Mouse (Mus musculus) heart, embryonic 10.5 days (tissue): ENCODE results near the gene Metap2. TPM values are rescaled to one million over a fixed set of nuclear protein-coding genes. Genes with fewer than 3 reads are reported as not detected.
"Not testable (repeated sequence)": the region's sequence is repeated elsewhere in the genome, so short reads cannot be mapped to it uniquely, and the experiment has no call there.

Experiments
- DNase-seq: peaks from one replicate; pipeline ENCODE4 v3.0.0-alpha.2; 2017; ENCODE audit warnings: low spot score
- H3K27ac ChIP-seq: fragments of 300-500 bp; sonication (generic); 2 replicates; pipeline ENCODE4 v1.5.1; 2016; ENCODE audit warnings: mild to moderate bottlenecking
- H3K27me3 ChIP-seq: fragments of 300-500 bp; sonication (generic); 2 replicates; pipeline ENCODE4 v1.6.1; 2016; ENCODE audit warnings: mild to moderate bottlenecking; ENCODE audit not compliant: poor library complexity, insufficient read depth, severe bottlenecking
- H3K36me3 ChIP-seq: fragments of 300-500 bp; sonication (generic); 2 replicates; pipeline ENCODE4 v1.6.1; 2016; ENCODE audit warnings: mild to moderate bottlenecking, moderate library complexity
- H3K4me1 ChIP-seq: fragments of 300-500 bp; sonication (generic); 2 replicates; pipeline ENCODE4 v1.6.1; 2016; ENCODE audit warnings: mild to moderate bottlenecking
- H3K4me3 ChIP-seq: fragments of 300-500 bp; sonication (generic); 2 replicates; pipeline ENCODE4 v1.5.1; 2016; ENCODE audit warnings: mild to moderate bottlenecking, moderate library complexity
- H3K9me3 ChIP-seq: fragments of 300-500 bp; sonication (generic); 2 replicates; pipeline ENCODE4 v1.6.1; 2016; ENCODE audit warnings: mild to moderate bottlenecking, moderate library complexity
- WGBS: fragments of 180-500 bp; shearing (Covaris S2); methylation state at CpG from one replicate; pipeline ENCODE4 v1.1.7; 2016; 5-methylcytosine and 5-hydroxymethylcytosine counted together
- polyA plus RNA-seq: library from polyadenylated mRNA; unstranded; fragments of >200 nt; fragmentation: Nextera tagmentation; extraction: Ambion mirVana; gene quantifications from 2 replicates; pipeline ENCODE4 v1.2.1, GENCODE M21; 2016

Metap2 gene
- polyA plus RNA-seq, 1 experiment from 2014 or later, result 208 TPM

DNA sequence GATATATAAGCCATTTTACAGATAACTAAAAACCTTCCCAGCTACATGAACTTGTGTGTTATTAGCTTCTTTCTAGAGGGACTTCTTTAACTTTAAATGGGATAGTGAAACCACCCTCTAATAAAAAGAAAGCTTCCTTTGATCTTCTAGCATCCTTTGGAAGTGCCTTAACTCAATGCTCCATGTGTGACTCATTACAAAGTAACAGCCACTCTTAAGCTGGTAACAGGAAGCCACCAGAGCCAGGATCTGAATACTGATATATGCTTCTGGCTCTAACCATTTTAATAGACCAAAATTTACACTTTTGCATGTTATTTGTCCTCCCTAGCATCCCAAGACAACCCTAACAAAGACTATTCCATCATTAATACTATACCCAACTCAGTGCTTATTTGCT, 15.0 kb downstream of the Metap2 start:
- Histone ChIP-seq H3K9me3 (no peaks in the 10 kb centered on the region), H3K27ac (no peak overlapping the region), H3K36me3 (peaks cover 64% of the 10 kb centered on the region), H3K4me3 (no peak overlapping the region), H3K27me3 (no peaks in the 10 kb centered on the region), H3K4me1 (no peaks in the 10 kb centered on the region)
- DNase-seq, result no peak

DNA sequence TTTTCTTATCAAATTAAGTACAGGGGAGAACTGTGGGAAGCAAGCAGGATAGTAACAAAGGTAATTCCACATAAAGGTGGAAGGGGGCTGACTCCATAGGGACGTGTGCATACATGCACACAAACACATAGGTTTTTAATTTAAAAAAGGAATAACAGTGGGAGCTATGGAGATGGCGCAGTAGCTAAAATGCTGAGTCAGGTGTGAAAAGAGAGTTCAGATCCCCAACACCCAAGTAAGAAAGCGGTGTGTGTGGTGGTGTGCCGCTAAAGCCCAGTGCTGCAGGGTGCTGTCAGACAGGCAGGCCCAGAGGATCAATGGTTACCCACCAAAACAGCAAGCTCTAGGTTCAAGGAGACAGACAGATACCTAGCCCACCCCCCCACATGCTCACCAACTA, 18.2 kb downstream of the Metap2 start:
- Histone ChIP-seq H3K36me3 (peaks cover 56% of the 10 kb centered on the region), H3K4me1 (no peaks in the 10 kb centered on the region), H3K4me3 (no peak overlapping the region), H3K27me3 (no peaks in the 10 kb centered on the region), H3K9me3 (no peaks in the 10 kb centered on the region), H3K27ac (no peak overlapping the region)
- 94% methylated on average over 4 of the region's 4 CpGs for WGBS
- no peak for DNase-seq

DNA sequence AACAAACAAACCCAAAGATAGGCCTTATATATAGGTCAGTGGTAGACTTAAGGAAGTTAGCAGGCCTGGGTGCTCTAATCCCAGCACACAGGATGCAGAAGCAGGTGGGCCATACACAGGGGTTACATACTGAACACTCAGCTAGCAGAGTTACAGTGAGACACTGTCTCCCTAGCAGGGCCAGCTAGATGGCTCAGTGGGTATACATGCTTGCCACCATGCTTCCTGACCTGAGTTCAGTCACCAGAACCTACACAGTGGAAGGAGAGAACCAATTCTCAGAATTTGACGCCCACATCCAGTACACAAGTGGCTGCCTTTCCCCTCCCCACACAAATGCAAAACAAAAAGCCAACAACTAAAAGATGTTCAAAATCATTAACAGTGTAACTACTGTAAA, 20.1 kb downstream of the Metap2 start:
- no peaks in the 10 kb centered on the region for H3K9me3 ChIP-seq
- 95% methylated on average over 1 of the region's 1 CpGs for WGBS
- H3K27me3 ChIP-seq, result no peaks in the 10 kb centered on the region
- no peak overlapping the region for H3K27ac ChIP-seq
- no peak overlapping the region for H3K4me3 ChIP-seq
- peaks cover 62% of the 10 kb centered on the region for H3K36me3 ChIP-seq
- no peaks in the 10 kb centered on the region for H3K4me1 ChIP-seq
- DNase-seq, result no peak

DNA sequence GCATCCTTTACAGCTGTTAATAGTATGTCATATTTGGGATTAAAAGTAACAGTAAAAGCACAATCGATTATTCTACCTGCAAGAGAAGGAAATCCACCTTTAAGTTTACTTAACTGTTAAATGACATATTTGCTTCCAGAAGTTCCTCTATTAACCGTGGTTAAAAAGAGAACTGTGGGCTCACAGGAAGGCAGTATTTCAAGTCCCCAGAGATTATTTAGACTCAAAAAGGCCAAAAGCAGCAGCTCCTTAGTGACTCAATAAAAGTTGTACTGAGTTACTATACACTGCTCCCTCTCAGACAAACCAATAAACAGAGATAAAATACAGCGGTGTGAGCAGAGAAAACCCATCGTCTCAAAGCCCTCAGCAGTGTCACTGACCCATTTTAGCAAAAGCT, 28.0 kb downstream of the Metap2 start:
- 89% methylated on average over 4 of the region's 4 CpGs for WGBS
- H3K4me1 ChIP-seq, result no peaks in the 10 kb centered on the region
- no peak overlapping the region for H3K4me3 ChIP-seq
- H3K36me3 ChIP-seq, result peaks cover 93% of the 10 kb centered on the region
- no peak overlapping the region for H3K27ac ChIP-seq
- no peaks in the 10 kb centered on the region for H3K27me3 ChIP-seq
- no peaks in the 10 kb centered on the region for H3K9me3 ChIP-seq
- DNase-seq, result no peak

DNA sequence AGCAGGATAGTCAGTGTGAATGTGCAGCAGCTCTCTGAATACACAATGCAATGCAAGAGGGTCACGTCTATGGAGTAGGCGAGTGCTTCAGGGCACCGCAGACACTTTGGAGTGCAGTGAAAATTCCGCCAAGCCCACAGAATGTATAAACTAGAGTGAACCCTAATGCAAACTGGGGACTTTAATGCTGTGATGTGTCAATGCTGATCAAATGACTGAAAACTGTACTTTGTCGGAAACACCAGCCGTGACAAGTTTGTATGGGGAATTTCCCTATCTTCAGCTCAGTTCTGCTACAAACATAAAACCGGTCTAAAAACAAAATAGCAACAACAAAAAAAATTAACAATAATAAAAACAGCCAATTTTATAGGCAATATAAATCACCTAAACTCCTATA, 28.5 kb downstream of the Metap2 start:
- Histone ChIP-seq H3K27ac (no peak overlapping the region), H3K4me1 (no peaks in the 10 kb centered on the region), H3K27me3 (no peaks in the 10 kb centered on the region), H3K36me3 (peaks cover 93% of the 10 kb centered on the region), H3K4me3 (no peak overlapping the region), H3K9me3 (no peaks in the 10 kb centered on the region)
- 92% methylated on average over 7 of the region's 7 CpGs for WGBS
- DNase-seq, result no peak

DNA sequence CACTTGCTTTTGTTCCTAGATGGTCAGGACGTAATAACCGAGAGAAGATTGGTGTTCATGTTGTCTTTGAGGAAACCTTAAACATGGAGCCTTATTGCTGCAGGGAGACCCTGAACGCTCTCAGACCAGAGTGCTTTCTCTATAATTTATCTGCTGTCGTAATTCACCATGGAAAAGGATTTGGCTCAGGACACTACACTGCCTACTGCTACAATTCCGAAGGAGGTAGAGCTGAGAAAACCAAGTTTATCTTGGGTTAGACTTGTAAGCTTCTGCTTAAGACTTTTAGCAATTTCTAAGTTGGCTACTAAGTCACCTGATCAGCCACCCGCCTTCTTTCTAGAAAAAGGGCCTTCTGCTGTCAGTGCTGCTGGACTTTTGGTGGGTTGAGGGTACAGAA, 40.8 kb downstream of the Metap2 start:
- no peak for DNase-seq

DNA sequence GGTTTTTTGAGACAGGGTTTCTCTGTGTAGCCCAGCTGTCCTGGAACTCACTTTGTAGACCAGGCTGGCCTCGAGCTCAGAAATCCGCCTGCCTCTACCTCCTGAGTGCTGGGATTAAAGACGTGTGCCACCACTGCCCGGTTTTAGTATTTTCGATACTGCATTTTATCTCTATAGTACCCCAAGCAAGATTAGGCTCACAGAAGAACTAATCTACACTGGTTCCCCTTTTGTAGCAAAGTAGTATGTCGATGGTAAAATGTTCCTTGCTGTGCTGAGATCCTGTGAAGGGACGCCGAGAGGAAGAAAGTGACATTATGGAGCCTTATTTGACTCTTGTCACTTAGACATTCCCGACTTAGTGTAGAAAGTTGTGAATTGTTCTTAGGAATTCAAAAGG, 41.8 kb downstream of the Metap2 start:
- peaks cover 9% of the 10 kb centered on the region for H3K36me3 ChIP-seq
- no peaks in the 10 kb centered on the region for H3K27me3 ChIP-seq
- 85% methylated on average over 9 of the region's 9 CpGs for WGBS
- no peak overlapping the region for H3K4me3 ChIP-seq
- no peak overlapping the region for H3K27ac ChIP-seq
- H3K4me1 ChIP-seq, result no peaks in the 10 kb centered on the region
- H3K9me3 ChIP-seq, result no peaks in the 10 kb centered on the region
- DNase-seq, result no peak

More for the DNA sequence above, 40.8 kb downstream of the Metap2 start:
- Histone ChIP-seq H3K27me3 (no peaks in the 10 kb centered on the region), H3K4me1 (no peaks in the 10 kb centered on the region), H3K9me3 (no peaks in the 10 kb centered on the region), H3K36me3 (peaks cover 18% of the 10 kb centered on the region), H3K4me3 (no peak overlapping the region), H3K27ac (no peak overlapping the region)
- WGBS, result 87% methylated on average over 6 of the region's 6 CpGs

DNA sequence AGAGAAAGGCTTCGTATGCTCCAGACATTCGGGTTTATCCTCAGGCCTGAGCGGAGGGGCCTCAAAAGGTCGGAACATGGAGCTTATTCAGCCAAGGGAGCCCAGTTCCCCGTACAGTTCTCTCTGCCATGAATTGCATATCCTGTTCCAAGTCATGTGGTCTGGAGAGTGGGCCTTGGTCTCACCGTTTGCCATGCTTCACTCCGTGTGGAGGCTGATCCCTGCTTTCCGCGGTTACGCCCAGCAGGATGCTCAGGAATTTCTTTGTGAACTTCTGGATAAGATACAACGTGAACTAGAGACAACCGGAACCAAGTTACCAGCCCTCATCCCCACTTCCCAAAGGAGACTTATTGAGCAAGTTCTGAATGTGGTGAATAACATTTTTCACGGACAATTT, 50.2 kb downstream of the Metap2 start:
- WGBS, result 93% methylated on average over 13 of the region's 13 CpGs
- DNase-seq, result no peak

DNA sequence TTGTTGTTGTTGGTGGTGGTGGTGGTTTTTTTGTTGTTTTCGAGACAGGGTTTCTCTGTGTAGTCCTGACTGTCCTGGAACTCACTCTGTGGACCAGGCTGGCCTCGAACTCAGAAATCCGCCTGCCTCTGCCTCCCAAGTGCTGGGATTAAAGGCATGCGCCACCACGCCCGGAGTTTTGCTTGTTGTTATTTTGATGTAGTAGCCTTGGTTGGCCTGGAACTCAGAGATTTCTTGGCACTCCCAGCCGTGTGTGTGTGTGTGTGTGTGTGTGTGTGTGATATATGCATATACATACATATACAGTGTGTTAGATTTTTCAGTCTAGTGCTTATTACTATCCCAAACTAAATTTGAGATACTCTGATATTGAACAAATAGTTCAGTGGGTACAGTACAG, 61.8 kb downstream of the Metap2 start:
- H3K27me3 ChIP-seq, result peaks cover 51% of the 10 kb centered on the region
- H3K4me3 ChIP-seq, H3K9me3 ChIP-seq: not testable (repeated sequence)

More for the DNA sequence above, 50.2 kb downstream of the Metap2 start:
- Histone ChIP-seq H3K27ac (no peak overlapping the region), H3K4me1 (no peaks in the 10 kb centered on the region), H3K9me3 (0 out of 2 replicates have a peak, but pooled peaks cover 4% of the 10 kb centered on the region), H3K36me3 (peaks cover 6% of the 10 kb centered on the region; the same call in 1 of the 2 replicates), H3K4me3 (no peak overlapping the region), H3K27me3 (no peaks in the 10 kb centered on the region)

DNA sequence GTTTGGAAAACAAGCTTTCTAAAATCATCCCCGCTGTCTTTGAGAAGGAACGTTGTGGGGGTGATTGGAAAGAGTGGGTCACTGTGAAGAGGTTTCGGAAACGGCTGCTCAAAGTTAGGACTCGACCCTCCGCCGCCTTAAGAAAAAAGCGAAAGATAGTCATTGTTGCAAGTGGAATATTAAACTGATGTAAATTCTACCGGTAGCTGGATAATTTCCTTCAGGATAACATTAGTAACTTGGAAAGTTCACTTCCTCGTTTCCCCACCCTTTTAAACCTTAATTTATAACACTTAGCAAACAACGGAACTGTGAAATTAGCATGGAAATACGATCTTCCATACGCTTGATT, 62.5 kb downstream of the Metap2 start:
- 0 out of 2 replicates have a peak, but pooled peaks cover 11% of the 10 kb centered on the region for H3K4me1 ChIP-seq
- no peaks in the 10 kb centered on the region for H3K36me3 ChIP-seq
- DNase-seq, result no peak
- no peaks in the 10 kb centered on the region for H3K9me3 ChIP-seq
- H3K27ac ChIP-seq, result no peak overlapping the region
- peak overlapping the region; percentile 83 for H3K4me3 ChIP-seq
- WGBS, result 10% methylated on average over 13 of the region's 13 CpGs
- peaks cover 58% of the 10 kb centered on the region for H3K27me3 ChIP-seq

More for the DNA sequence above, 61.8 kb downstream of the Metap2 start:
- not testable (repeated sequence) for H3K36me3 ChIP-seq, H3K27ac ChIP-seq, DNase-seq
- 0 out of 2 replicates have a peak, but pooled peaks cover 11% of the 10 kb centered on the region for H3K4me1 ChIP-seq
- WGBS, result 86% methylated on average over 7 of the region's 7 CpGs

DNA sequence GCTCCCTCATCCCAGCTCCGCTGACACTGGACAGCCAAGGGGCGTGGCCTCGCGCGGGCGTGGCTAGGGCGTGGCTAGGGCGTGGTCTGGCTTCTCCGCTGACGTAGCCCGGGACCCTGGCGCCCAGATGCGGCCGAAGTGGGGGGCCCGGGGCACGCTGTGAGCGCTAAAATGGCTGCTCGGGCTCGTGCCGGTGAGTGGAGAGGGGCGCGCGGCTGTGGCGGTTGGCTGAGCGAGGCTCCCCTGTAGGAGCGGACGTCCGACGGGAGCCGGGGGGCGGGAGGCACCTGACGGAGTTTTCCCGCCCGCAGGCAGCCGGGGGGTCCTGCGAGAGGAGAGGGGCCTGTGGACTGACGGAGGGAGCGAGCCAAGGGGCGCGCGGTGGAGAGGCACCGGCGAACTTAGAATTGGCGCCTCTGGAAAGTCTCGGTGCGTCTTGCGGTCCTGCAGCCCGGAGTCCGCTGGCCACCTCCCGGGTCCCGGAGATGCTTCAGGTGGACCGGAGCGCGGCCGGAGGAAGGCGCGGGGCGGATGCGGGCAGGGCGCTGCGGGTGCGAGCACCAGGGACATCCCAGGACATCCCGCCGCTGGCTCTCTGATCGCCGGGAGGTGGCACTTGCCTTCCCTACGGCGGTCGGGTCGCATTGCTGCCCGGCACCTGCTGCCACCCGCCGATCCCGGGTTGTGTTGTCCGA, 63.0 kb downstream of the Metap2 start:
- under 1% methylated on average over 68 of the region's 75 CpGs for WGBS
- peak overlapping the region; percentile 80 for H3K27ac ChIP-seq
- peaks cover 58% of the 10 kb centered on the region for H3K27me3 ChIP-seq

DNA sequence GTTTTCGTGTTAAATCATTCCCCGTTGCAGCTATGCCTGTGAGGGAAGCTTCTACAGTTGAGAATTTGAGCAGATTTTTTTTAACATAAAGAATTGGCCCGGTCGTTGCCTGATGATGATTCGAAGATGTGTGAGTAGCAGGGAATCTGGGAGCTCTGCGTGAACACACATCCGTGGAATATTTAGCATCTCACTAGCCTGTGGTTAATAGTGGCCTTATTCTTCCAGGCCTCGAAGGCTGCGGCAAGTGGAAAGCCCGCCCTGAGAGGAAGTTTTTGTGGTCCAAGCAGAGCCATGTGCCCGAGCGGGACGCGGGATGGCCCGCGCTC, 63.6 kb downstream of the Metap2 start:
- no peak for DNase-seq
- 3% methylated on average over 16 of the region's 16 CpGs for WGBS
- H3K4me3 ChIP-seq, result peak overlapping the region; percentile 83
- H3K4me1 ChIP-seq, result 0 out of 2 replicates have a peak, but pooled peaks cover 11% of the 10 kb centered on the region
- H3K36me3 ChIP-seq, result no peaks in the 10 kb centered on the region
- no peaks in the 10 kb centered on the region for H3K9me3 ChIP-seq
- peak overlapping the region; percentile 80 for H3K27ac ChIP-seq
- peaks cover 58% of the 10 kb centered on the region for H3K27me3 ChIP-seq

More for the DNA sequence above, 63.0 kb downstream of the Metap2 start:
- Histone ChIP-seq H3K9me3 (no peaks in the 10 kb centered on the region), H3K4me1 (0 out of 2 replicates have a peak, but pooled peaks cover 11% of the 10 kb centered on the region), H3K36me3 (no peaks in the 10 kb centered on the region), H3K4me3 (peak overlapping the region; percentile 83)
- DNase-seq, result peak; percentile 94

DNA sequence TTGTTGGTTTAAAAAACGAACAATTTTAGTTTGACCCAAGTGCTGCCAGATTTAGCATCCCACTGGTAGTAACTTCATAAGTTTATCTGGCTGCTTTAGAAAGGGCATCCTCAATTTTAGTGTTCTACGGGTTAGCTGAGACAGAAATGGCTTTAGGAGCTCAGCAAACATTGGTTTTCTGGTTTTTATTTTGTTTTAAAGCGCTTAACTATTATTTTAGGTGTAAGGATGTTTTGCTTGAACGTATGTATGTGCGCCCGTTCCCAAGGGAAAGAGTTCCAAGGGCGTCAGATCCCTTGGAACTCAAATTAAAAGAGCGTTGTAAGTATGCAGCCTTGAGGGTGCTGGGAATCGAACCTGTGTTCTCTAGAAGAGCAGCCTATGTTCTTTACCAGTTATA, 64.1 kb downstream of the Metap2 start:
- Histone ChIP-seq H3K9me3 (no peaks in the 10 kb centered on the region), H3K4me1 (0 out of 2 replicates have a peak, but pooled peaks cover 11% of the 10 kb centered on the region), H3K27ac (no peak overlapping the region), H3K27me3 (peaks cover 58% of the 10 kb centered on the region), H3K4me3 (peak overlapping the region; percentile 83; the same call in 1 of the 2 replicates), H3K36me3 (no peaks in the 10 kb centered on the region)
- WGBS, result 31% methylated on average over 9 of the region's 9 CpGs
- DNase-seq, result no peak
